Mouse (Mus musculus) testis, adult 2 months (tissue): Measurements from ENCODE around the gene Lig3. TPM values are rescaled to one million over a fixed set of nuclear protein-coding genes. Genes with fewer than 3 reads are reported as not detected.

Experiments used
- H3K27ac ChIP-seq: fragments of 200-500 bp; 2 replicates; pipeline ENCODE4 v1.5.1; 2012; ENCODE audit warnings: low read depth, low read length; ENCODE audit not compliant: control insufficient read depth, insufficient read depth
- H3K27me3 ChIP-seq: fragments of 200-500 bp; 2 replicates; pipeline ENCODE4 v1.6.1; 2012; ENCODE audit warnings: mild to moderate bottlenecking, low read length, moderate library complexity; ENCODE audit not compliant: control insufficient read depth, insufficient read depth
- H3K36me3 ChIP-seq: fragments of 200-500 bp; 2 replicates; pipeline ENCODE4 v1.6.1; 2012; ENCODE audit warnings: mild to moderate bottlenecking, low read length; ENCODE audit not compliant: control insufficient read depth, insufficient read depth
- H3K4me1 ChIP-seq: fragments of 200-500 bp; 2 replicates; pipeline ENCODE4 v1.6.1; 2012; ENCODE audit warnings: low read length; ENCODE audit not compliant: control insufficient read depth, insufficient read depth
- H3K4me3 ChIP-seq: fragments of 200-500 bp; 2 replicates; pipeline ENCODE4 v1.5.1; 2012; ENCODE audit warnings: low read depth, mild to moderate bottlenecking, low read length, moderate library complexity, mixed read lengths; ENCODE audit not compliant: control insufficient read depth
- CTCF ChIP-seq: fragments of 200-500 bp; IDR thresholded peaks from 2 replicates; pipeline ENCODE4 v1.5.1; 2012; ENCODE audit warnings: low read depth, mild to moderate bottlenecking, inconsistent platforms, low read length, moderate library complexity; ENCODE audit not compliant: control insufficient read depth, insufficient read depth, insufficient replicate concordance
- POLR2A ChIP-seq: fragments of 200-500 bp; IDR thresholded peaks from 2 replicates; pipeline ENCODE4 v1.6.1; 2012; ENCODE audit warnings: low read depth, mild to moderate bottlenecking, inconsistent platforms, low read length, moderate library complexity; ENCODE audit not compliant: control insufficient read depth
- polyA plus RNA-seq: library from polyadenylated mRNA; depleted of rRNA; stranded (reverse); fragments of >200 nt; gene quantifications from 2 replicates; pipeline ENCODE4 v1.2.3, GENCODE M21; 2012; rRNA removed

Lig3 gene
- polyA plus RNA-seq = 107 and 120 TPM in 2 replicates

GRCm38 (mm10) chr11:82780983-82781903 lies at the start of gene Lig3:
TSS of gene Lig3 (plus strand) at chr11:82781108.
- peak within 1 kb of the TSS; percentile 91 for H3K4me3 ChIP-seq
- H3K4me1 ChIP-seq = peaks cover 6% of the 10 kb centered on the region
- no peaks in the 10 kb centered on the region for H3K27me3 ChIP-seq
- peaks cover 2% of the 10 kb centered on the region for H3K36me3 ChIP-seq
- TF ChIP-seq POLR2A (peak; percentile 80), CTCF (no peak)
- peak within 1 kb of the TSS; percentile 97 for H3K27ac ChIP-seq

GRCm38 (mm10) chr11:82734227-82734626 lies 46.7 kb upstream of the Lig3 start:
- TF ChIP-seq CTCF (no peak), POLR2A (no peak)
- Histone ChIP-seq H3K4me1 (no peaks in the 10 kb centered on the region), H3K4me3 (no peak overlapping the region), H3K36me3 (no peaks in the 10 kb centered on the region; the same call in 1 of the 2 replicates), H3K27ac (no peak overlapping the region), H3K27me3 (no peaks in the 10 kb centered on the region)

- Histone ChIP-seq H3K4me3 (no peak overlapping the region), H3K4me1 (no peaks in the 10 kb centered on the region), H3K36me3 (no peaks in the 10 kb centered on the region), H3K27me3 (no peaks in the 10 kb centered on the region), H3K27ac (no peak overlapping the region)
- no peak for TF ChIP-seq CTCF
- TF ChIP-seq POLR2A = no peak
Observed at GRCm38 (mm10) chr11:82739006-82739405, 41.9 kb upstream of the Lig3 start.

- no peaks in the 10 kb centered on the region for H3K27me3 ChIP-seq
Observed at GRCm38 (mm10) chr11:82746138-82746537, 34.8 kb upstream of the Lig3 start.

GRCm38 (mm10) chr11:82746857-82747366 lies 34.0 kb upstream of the Lig3 start:
- no peak overlapping the region for H3K27ac ChIP-seq
- no peak for TF ChIP-seq CTCF
- no peak for TF ChIP-seq POLR2A

More at GRCm38 (mm10) chr11:82746138-82746537, 34.8 kb upstream of the Lig3 start:
- no peak overlapping the region for H3K4me3 ChIP-seq
- TF ChIP-seq CTCF (no peak; the same call in 1 of the 2 replicates), POLR2A (no peak)
- H3K4me1 ChIP-seq = no peaks in the 10 kb centered on the region
- H3K27ac ChIP-seq = no peak overlapping the region
- H3K36me3 ChIP-seq = no peaks in the 10 kb centered on the region

GRCm38 (mm10) chr11:82752349-82753115 lies 28.4 kb upstream of the Lig3 start:
- TF ChIP-seq CTCF (no peak), POLR2A (no peak)
- H3K36me3 ChIP-seq = no peaks in the 10 kb centered on the region; the same call in 1 of the 2 replicates
- no peaks in the 10 kb centered on the region for H3K4me1 ChIP-seq
- H3K27me3 ChIP-seq = no peaks in the 10 kb centered on the region
- H3K27ac ChIP-seq = no peak overlapping the region
- H3K4me3 ChIP-seq = no peak overlapping the region

More at GRCm38 (mm10) chr11:82746857-82747366, 34.0 kb upstream of the Lig3 start:
- H3K4me3 ChIP-seq = no peak overlapping the region
- H3K4me1 ChIP-seq = no peaks in the 10 kb centered on the region
- no peaks in the 10 kb centered on the region for H3K36me3 ChIP-seq
- no peaks in the 10 kb centered on the region for H3K27me3 ChIP-seq
